Mouse (Mus musculus) limb, embryonic 15.5 days (tissue): ENCODE measurements around the gene AY074887. TPM values are rescaled to one million over a fixed set of nuclear protein-coding genes. Genes with fewer than 3 reads are reported as not detected.

Experiments
- ATAC-seq: fragments of 200-750 bp; cut with Nextera tagmentation; 2 replicates; pipeline ENCODE4 v1.8.0; 2017; ENCODE audit warnings: low read depth, moderate TSS enrichment; ENCODE audit not compliant: insufficient number of reproducible peaks, low FRiP score, low TSS enrichment
- H3K27ac ChIP-seq: fragments of 300-500 bp; sonication (generic); 2 replicates; pipeline ENCODE4 v1.5.1; 2015; ENCODE audit warnings: moderate library complexity, mild to moderate bottlenecking, inconsistent platforms
- H3K27me3 ChIP-seq: fragments of 300-500 bp; sonication (generic); 2 replicates; pipeline ENCODE4 v1.6.1; 2015; ENCODE audit warnings: inconsistent platforms
- H3K36me3 ChIP-seq: fragments of 300-500 bp; sonication (generic); 2 replicates; pipeline ENCODE4 v1.6.1; 2015; ENCODE audit warnings: inconsistent platforms
- H3K4me1 ChIP-seq: fragments of 300-500 bp; sonication (generic); 2 replicates; pipeline ENCODE4 v1.6.1; 2015; ENCODE audit warnings: inconsistent platforms
- H3K4me2 ChIP-seq: fragments of 300-500 bp; sonication (generic); 2 replicates; pipeline ENCODE4 v1.6.1; 2015; ENCODE audit warnings: mild to moderate bottlenecking, inconsistent platforms
- H3K4me3 ChIP-seq: fragments of 300-500 bp; sonication (generic); 2 replicates; pipeline ENCODE4 v1.5.1; 2015; ENCODE audit warnings: mild to moderate bottlenecking, inconsistent platforms
- H3K9ac ChIP-seq: fragments of 300-500 bp; sonication (generic); 2 replicates; pipeline ENCODE4 v1.6.1; 2015; ENCODE audit warnings: inconsistent platforms
- H3K9me3 ChIP-seq: fragments of 300-500 bp; sonication (generic); 2 replicates; pipeline ENCODE4 v1.6.1; 2016; ENCODE audit warnings: inconsistent platforms
- whole genome bisulfite sequencing: fragments of 180-500 bp; shearing (Covaris S2); methylation state at CpG from one replicate; pipeline ENCODE4 v1.1.7; 2015; 5-methylcytosine and 5-hydroxymethylcytosine counted together
- polyA plus RNA-seq: library from polyadenylated mRNA; unstranded; fragments of >200 nt; fragmentation: Nextera tagmentation; extraction: Ambion mirVana; gene quantifications from 2 replicates; pipeline ENCODE4 v1.2.1, GENCODE M21; 2015

Gene AY074887
- polyA plus RNA-seq, 1 experiment from 2014 or later: 1.00 TPM

GRCm38 (mm10) chr9:54915576-54915975 is 35.2 kb downstream of the AY074887 start:
- ATAC-seq: no peak
- H3K27me3 ChIP-seq: no peaks in the 10 kb centered on the region
- H3K9me3 ChIP-seq: no peaks in the 10 kb centered on the region
- H3K4me2 ChIP-seq: no peak overlapping the region
- peaks cover 10% of the 10 kb centered on the region; the same call in 1 of the 2 replicates for H3K4me1 ChIP-seq
- peaks cover 6% of the 10 kb centered on the region; the same call in 1 of the 2 replicates for H3K36me3 ChIP-seq
- 65% methylated on average over 7 of the region's 7 CpGs for WGBS
- H3K27ac ChIP-seq: no peak overlapping the region
- no peak overlapping the region for H3K4me3 ChIP-seq
- no peak overlapping the region for H3K9ac ChIP-seq

DNA sequence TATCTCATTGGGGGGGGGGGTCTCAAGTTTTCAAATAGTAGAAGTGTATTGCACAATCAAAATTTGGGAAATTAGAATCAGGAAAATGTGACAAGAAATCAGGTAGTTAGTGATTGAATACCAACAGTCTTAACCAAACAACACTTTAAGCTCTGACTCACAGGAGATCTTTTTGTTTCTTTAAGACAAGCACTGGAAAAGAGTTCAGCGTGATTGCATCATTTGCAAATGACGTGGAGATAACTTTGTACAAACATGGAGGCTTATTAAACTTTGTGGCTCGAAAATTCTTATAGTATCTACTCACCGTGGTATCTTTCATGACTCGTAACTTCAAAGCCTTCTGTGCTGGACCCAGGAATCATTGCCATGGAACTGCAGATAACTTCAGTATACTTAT is 41.4 kb downstream of the AY074887 start:
- 91% methylated on average over 5 of the region's 5 CpGs for WGBS
- Histone ChIP-seq H3K9ac (no peak overlapping the region), H3K9me3 (no peaks in the 10 kb centered on the region), H3K4me2 (no peak overlapping the region), H3K27ac (no peak overlapping the region), H3K4me1 (no peaks in the 10 kb centered on the region), H3K36me3 (peaks cover 40% of the 10 kb centered on the region), H3K27me3 (no peaks in the 10 kb centered on the region), H3K4me3 (no peak overlapping the region)
- no peak for ATAC-seq

Other genes starting within 250 kb of the AY074887 start
- gene Wdr61, start 216.5 kb downstream of the AY074887 start, polyA plus RNA-seq: 150 and 151 TPM in 2 replicates
- gene Crabp1, start 186.2 kb downstream of the AY074887 start, polyA plus RNA-seq: 582 and 638 TPM in 2 replicates
- gene Ireb2, start 87.2 kb downstream of the AY074887 start, polyA plus RNA-seq: 23.2 and 26.6 TPM in 2 replicates
- gene Hykk, start 33.7 kb downstream of the AY074887 start, polyA plus RNA-seq: 4.3 and 5.0 TPM in 2 replicates
- 289 and 291 TPM in 2 replicates for gene Psma4, start 208 bp downstream of the AY074887 start, polyA plus RNA-seq
- gene Chrna5, start 29.9 kb upstream of the AY074887 start, polyA plus RNA-seq: 1.2 and 1.8 TPM in 2 replicates
- 0.13 TPM in 1 of 2 replicates, not detected in the other for gene Chrna3, start 75.6 kb upstream of the AY074887 start, polyA plus RNA-seq
- 0.17 and 0.33 TPM in 2 replicates for gene Chrnb4, start 97.8 kb upstream of the AY074887 start, polyA plus RNA-seq
- gene Ube2q2, start 197.9 kb upstream of the AY074887 start, polyA plus RNA-seq: 29.7 and 34.5 TPM in 2 replicates